Mouse (Mus musculus): Measurements from ENCODE around the gene Alg5.

GRCm38 (mm10) chr3:54797211-54797610 is 61.9 kb downstream of the Alg5 start:
- TF ChIP-seq EP300 (IDR thresholded peaks at IDR 0.05; ENCODE audit: low read depth) = no peak
- TF ChIP-seq CTCF (IDR thresholded peaks at IDR 0.05; ENCODE audit: low read depth) = peak; percentile 81

Measured in heart, postnatal 0 days (tissue).